Comparison of ENCODE assay signal across 35 mouse cellular contexts in the genomic region with DNA sequence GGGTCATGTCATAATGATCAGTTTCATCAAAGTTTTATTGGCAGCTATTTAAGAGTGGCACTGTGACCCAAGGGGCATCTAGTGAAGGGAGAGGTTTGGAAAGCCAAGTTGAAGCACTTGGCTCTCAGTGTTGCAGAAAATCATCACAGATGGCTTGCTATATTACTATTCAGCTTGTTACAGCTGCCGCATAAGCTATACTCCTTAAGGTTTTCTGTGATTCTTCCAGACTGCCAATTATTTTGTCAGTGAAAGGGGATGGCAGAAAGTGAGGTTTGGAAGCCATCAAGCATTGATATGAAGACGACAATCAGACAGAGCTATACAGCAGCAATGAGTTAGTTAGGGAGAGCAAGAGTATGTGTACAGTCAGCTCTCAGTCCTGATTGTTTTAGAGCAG. TPM values are rescaled to one million over a fixed set of nuclear protein-coding genes. Genes with fewer than 3 reads are reported as not detected.
"Had no signal": no experiment of that assay in that cellular context is flagged by ENCODE, and none has a peak within 500 bp of the region (broad histone marks: within the 10 kb centered on the region; RNA-seq: fewer than 3 reads in every experiment).

No protein-coding gene starts in this region.

- H3K4me3 ChIP-seq: heart, adult 2 months; heart, embryonic 13.5 days; heart, embryonic 15.5 days; hindbrain, embryonic 13.5 days; hindbrain, embryonic 15.5 days; kidney, embryonic 15.5 days; limb, embryonic 13.5 days; limb, embryonic 15.5 days; liver, embryonic 12.5 days had no signal

- H3K9ac ChIP-seq: heart, embryonic 13.5 days; heart, embryonic 15.5 days; hindbrain, embryonic 13.5 days; hindbrain, embryonic 15.5 days; kidney, embryonic 15.5 days; limb, embryonic 13.5 days; limb, embryonic 15.5 days; liver, embryonic 12.5 days; liver, embryonic 14.5 days had no signal

- H3K27me3 ChIP-seq: heart, embryonic 13.5 days; heart, embryonic 15.5 days; hindbrain, embryonic 13.5 days; hindbrain, embryonic 15.5 days; kidney, embryonic 15.5 days; limb, embryonic 13.5 days; limb, embryonic 15.5 days; liver, embryonic 12.5 days had no signal

- H3K27ac ChIP-seq: heart, adult 2 months; heart, embryonic 13.5 days; heart, embryonic 15.5 days; hindbrain, embryonic 13.5 days; hindbrain, embryonic 15.5 days; hindbrain, postnatal 0 days; kidney, embryonic 15.5 days; kidney, postnatal 0 days; limb, embryonic 13.5 days; limb, embryonic 15.5 days; liver, embryonic 12.5 days; liver, embryonic 14.5 days had no signal

- H3K36me3 ChIP-seq: heart, embryonic 13.5 days; heart, embryonic 15.5 days; hindbrain, embryonic 13.5 days; hindbrain, embryonic 15.5 days; kidney, embryonic 15.5 days; limb, embryonic 13.5 days; limb, embryonic 15.5 days; liver, embryonic 12.5 days had no signal

- H3K4me2 ChIP-seq: heart, embryonic 11.5 days; heart, embryonic 13.5 days; heart, embryonic 15.5 days; hindbrain, embryonic 13.5 days; hindbrain, embryonic 15.5 days; kidney, embryonic 15.5 days; limb, embryonic 13.5 days; limb, embryonic 15.5 days; liver, embryonic 12.5 days had no signal

- DNase-seq: gastrocnemius, postnatal 14 days; gastrocnemius, postnatal 36 days; heart, adult 11 months; heart, adult 2 months; heart, postnatal 14 days; heart, postnatal 36 days; kidney, adult 11 months; kidney, adult 2 months; kidney, adult 9 months; kidney, postnatal 14 days; kidney, postnatal 36 days; layer of hippocampus, adult 9-11 months; layer of hippocampus, postnatal 36 days; left cerebral cortex, postnatal 4 days had no signal

- ATAC-seq: hindbrain, postnatal 0 days; intestine, embryonic 16.5 days; liver, embryonic 12.5 days had no signal

- H3K4me1 ChIP-seq: heart, embryonic 13.5 days; heart, embryonic 15.5 days; hindbrain, embryonic 13.5 days; hindbrain, embryonic 15.5 days; kidney, embryonic 15.5 days; limb, embryonic 13.5 days; limb, embryonic 15.5 days; liver, embryonic 12.5 days had no signal

- H3K9me3 ChIP-seq: heart, embryonic 13.5 days; heart, embryonic 15.5 days; hindbrain, embryonic 13.5 days; hindbrain, embryonic 15.5 days; kidney, embryonic 15.5 days; limb, embryonic 13.5 days; limb, embryonic 15.5 days; liver, embryonic 12.5 days had no signal

RNA-seq across cellular contexts. Expression of a gene that starts 4.2 kb away (rescaled TPM):
- polyA plus RNA-seq: gonadal fat pad, adult 2 months; heart, adult 2 months; heart, embryonic 11.5 days; heart, embryonic 13.5 days; heart, embryonic 15.5 days; heart, postnatal 0 days; hindbrain, embryonic 11.5 days; hindbrain, embryonic 13.5 days; hindbrain, embryonic 15.5 days; hindbrain, postnatal 0 days; intestine, embryonic 14.5 days; intestine, embryonic 16.5 days; kidney, adult 2 months; kidney, embryonic 15.5 days; kidney, postnatal 0 days; large intestine, adult 2 months; limb, embryonic 11.5 days; limb, embryonic 13.5 days; limb, embryonic 15.5 days; liver, adult 2 months; liver, embryonic 12.5 days; liver, embryonic 14.5 days; liver, embryonic 16.5 days had no signal
